Mouse (Mus musculus): ENCODE measurements around the gene Peli1.

Peli1 gene

GRCm38 (mm10) chr11:21091067-21091427, at the start of gene Peli1:
Gene Peli1 (plus strand): TSS chr11:21091291.
- DNase-seq (ENCODE audit: low spot score in 2 of 2): peak; percentile 94 to 95

- DNase-seq (ENCODE audit: low spot score in 2 of 2): no peak
These were observed 48.5 kb upstream of the Peli1 start for GRCm38 (mm10) chr11:21042590-21042989.

- peak in 1 of 2 experiments; percentile 10 for DNase-seq (ENCODE audit: low spot score in 2 of 2)
These were observed 44.9 kb upstream of the Peli1 start for GRCm38 (mm10) chr11:21046188-21046587.

GRCm38 (mm10) chr11:21047921-21048320, 43.2 kb upstream of the Peli1 start:
- DNase-seq (ENCODE audit: low spot score in 2 of 2): no peak

- DNase-seq (ENCODE audit: low spot score in 2 of 2): no peak
These were observed 39.4 kb upstream of the Peli1 start for GRCm38 (mm10) chr11:21051716-21052115.

- no peak for DNase-seq (ENCODE audit: low spot score in 2 of 2)
These were observed 36.5 kb upstream of the Peli1 start for GRCm38 (mm10) chr11:21054587-21054986.

- DNase-seq (ENCODE audit: low spot score in 2 of 2): no peak
These were observed 34.8 kb upstream of the Peli1 start for GRCm38 (mm10) chr11:21056109-21056850.

GRCm38 (mm10) chr11:21057511-21058414, 33.3 kb upstream of the Peli1 start:
- DNase-seq (ENCODE audit: low spot score in 2 of 2): no peak

GRCm38 (mm10) chr11:21058415-21058781, 32.7 kb upstream of the Peli1 start:
- DNase-seq (ENCODE audit: low spot score in 2 of 2): no peak

GRCm38 (mm10) chr11:21060386-21061074, 30.6 kb upstream of the Peli1 start:
- DNase-seq (ENCODE audit: low spot score in 2 of 2): no peak

GRCm38 (mm10) chr11:21061075-21061403, 30.1 kb upstream of the Peli1 start:
- DNase-seq (ENCODE audit: low spot score in 2 of 2): no peak

GRCm38 (mm10) chr11:21061431-21061830, 29.7 kb upstream of the Peli1 start:
- DNase-seq (ENCODE audit: low spot score in 2 of 2): no peak

GRCm38 (mm10) chr11:21062071-21062470, 29.0 kb upstream of the Peli1 start:
- no peak for DNase-seq (ENCODE audit: low spot score in 2 of 2)

GRCm38 (mm10) chr11:21063271-21063670, 27.8 kb upstream of the Peli1 start:
- no peak for DNase-seq (ENCODE audit: low spot score in 2 of 2)

GRCm38 (mm10) chr11:21079400-21079799, 11.7 kb upstream of the Peli1 start:
- no peak for DNase-seq (ENCODE audit: low spot score in 2 of 2)

- no peak for DNase-seq (ENCODE audit: low spot score in 2 of 2)
These were observed 11.2 kb upstream of the Peli1 start for GRCm38 (mm10) chr11:21079851-21080362.

- DNase-seq (ENCODE audit: low spot score in 2 of 2): no peak
These were observed 9.9 kb upstream of the Peli1 start for GRCm38 (mm10) chr11:21081169-21081568.

GRCm38 (mm10) chr11:21082711-21083110, 8.4 kb upstream of the Peli1 start:
- DNase-seq (ENCODE audit: low spot score in 2 of 2): peak; percentile 24 to 26

GRCm38 (mm10) chr11:21088356-21088755, 2.7 kb upstream of the Peli1 start:
- DNase-seq (ENCODE audit: low spot score in 2 of 2): no peak

- no peak for DNase-seq (ENCODE audit: low spot score in 2 of 2)
These were observed 1.5 kb upstream of the Peli1 start for GRCm38 (mm10) chr11:21089571-21089970.

- peak; percentile 50 to 55 for DNase-seq (ENCODE audit: low spot score in 2 of 2)
These were observed 626 bp downstream of the Peli1 start for GRCm38 (mm10) chr11:21091428-21092405.

Measured in spleen, postnatal 36 days (tissue).